Mouse (Mus musculus): ENCODE data around the gene Tns3.
"Not testable (repeated sequence)": the region's sequence is repeated elsewhere in the genome, so short reads cannot be mapped to it uniquely, and the experiment has no call there.

Gene Tns3

DNA sequence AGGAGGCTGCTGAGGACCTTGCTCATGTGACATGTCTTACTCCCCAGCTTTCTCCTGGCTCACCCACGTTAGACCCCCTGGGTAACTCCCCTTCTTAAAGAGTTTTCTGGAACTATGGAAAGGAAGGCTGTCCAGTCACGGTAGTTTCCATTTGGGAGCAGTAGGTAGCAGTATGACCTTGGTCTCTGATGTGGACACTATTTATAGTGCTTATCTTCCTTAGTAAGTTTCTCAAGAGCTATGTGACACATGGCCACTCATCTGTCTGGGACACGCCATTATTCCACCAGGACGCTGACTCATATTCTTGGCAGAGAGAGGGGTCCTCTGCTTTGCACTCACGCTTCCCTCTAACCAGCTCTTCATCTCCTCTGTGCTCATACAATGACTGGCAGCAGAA is 84.5 kb downstream of the Tns3 start:
- no peak for DNase-seq (ENCODE audit: low read depth, low spot score)

- DNase-seq (ENCODE audit: low read depth, low spot score), result no peak
Observed at GRCm38 (mm10) chr11:8575217-8576180, 88.8 kb downstream of the Tns3 start.

DNA sequence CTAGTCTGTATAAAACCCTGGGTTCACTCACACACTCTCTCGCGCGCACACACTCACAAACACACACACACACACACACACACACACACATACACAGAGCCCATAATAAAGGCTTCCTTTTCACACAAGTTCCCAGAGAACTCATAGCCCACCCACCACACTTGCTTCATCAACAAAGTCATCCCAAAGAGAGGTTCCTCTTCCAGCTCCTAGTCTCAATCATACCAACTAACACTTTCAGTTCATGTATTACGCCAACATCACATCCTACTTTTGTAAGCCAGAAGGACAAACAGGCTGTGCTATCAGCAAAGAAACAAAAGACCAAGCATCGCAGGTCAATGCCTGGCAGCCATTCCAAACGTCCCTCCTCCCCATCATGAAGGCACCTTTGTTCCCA is 89.8 kb downstream of the Tns3 start:
- no peak for DNase-seq (ENCODE audit: low read depth, low spot score)

DNA sequence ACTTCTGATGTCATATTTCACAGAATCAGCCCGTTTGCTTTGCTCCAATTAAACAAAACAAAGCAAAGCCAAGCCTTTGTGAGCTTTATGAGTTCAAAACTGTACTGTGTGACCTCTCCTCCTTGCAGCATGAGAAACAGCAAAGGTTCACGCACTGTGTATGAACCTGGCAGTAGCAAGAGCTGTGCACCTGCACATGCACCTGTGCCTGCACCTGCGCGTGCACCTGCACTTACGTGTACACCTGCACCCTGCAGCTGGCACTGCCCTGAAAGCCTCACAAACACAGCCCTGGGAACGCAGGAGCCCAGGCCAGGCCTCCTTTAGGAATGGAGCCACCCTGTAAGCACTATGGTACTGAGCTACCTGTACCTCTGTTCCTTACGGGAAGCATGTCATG is 91.6 kb downstream of the Tns3 start:
- no peak for DNase-seq (ENCODE audit: low read depth, low spot score)

DNA sequence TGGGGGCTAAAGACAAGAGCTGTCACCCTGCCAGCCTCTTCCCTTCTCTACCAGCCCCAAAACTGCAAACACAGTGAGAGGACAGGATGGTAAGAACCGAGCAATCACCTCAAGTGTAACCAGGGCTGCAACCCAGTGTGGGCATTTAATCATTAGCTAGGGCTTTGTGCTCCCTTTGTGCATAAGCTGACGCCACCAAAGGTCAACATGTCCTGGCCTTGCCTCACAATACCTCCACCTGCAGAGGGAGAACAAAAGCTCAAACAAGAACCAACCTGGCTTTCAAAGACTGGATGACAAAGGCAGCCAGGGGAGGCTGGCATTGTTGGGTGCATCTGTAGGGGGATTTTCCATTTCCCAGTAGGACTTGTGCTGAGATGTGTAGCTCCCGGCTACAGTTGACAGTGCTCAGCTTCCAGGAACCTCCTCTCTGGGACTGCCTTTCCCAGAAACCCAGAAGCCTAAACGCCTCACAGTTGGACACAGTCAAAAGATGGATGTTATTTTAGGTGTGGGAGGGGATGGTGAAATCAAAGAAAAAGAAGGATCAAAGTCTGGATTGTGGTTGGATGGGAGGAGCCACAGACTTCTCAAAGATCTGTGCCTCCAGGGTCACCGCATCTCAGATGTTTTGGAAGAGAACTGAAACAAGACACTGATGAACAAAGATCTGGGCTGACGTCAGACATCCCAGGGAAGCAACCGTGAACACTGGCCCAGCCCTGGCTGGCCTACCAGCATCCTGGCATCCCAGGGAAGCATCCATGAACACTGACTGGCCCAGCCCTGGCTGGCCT is 94.9 kb downstream of the Tns3 start:
- no peak for DNase-seq (ENCODE audit: low read depth, low spot score)

- no peak for DNase-seq (ENCODE audit: low read depth, low spot score)
Observed at GRCm38 (mm10) chr11:8568829-8569228, 95.5 kb downstream of the Tns3 start.

GRCm38 (mm10) chr11:8566250-8566853 is 98.0 kb downstream of the Tns3 start:
- no peak for DNase-seq (ENCODE audit: low read depth, low spot score)

GRCm38 (mm10) chr11:8558761-8559282 is 105.5 kb downstream of the Tns3 start:
- DNase-seq (ENCODE audit: low read depth, low spot score), result no peak

GRCm38 (mm10) chr11:8558258-8558657 is 106.1 kb downstream of the Tns3 start:
- DNase-seq (ENCODE audit: low read depth, low spot score), result no peak

DNA sequence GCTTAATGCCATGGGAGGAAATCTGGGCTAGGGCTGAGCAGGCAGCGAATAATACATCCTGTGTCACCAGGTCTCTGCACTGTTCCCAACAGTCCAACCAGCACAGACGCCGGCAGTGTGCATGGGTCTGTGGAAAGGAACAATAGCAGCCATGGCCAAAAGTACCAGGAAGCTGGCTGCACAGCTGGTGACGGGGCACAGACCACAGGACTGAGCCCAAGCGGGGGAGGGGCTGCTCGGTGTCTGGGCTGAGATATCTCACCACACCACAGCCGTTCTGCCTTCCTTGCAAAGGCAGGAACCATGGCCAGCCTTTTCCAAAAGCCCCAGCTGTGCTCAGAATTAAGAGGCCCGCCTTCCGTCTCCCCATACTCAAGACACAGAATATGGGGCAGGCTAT is 107.3 kb downstream of the Tns3 start:
- DNase-seq (ENCODE audit: low read depth, low spot score), result no peak

DNA sequence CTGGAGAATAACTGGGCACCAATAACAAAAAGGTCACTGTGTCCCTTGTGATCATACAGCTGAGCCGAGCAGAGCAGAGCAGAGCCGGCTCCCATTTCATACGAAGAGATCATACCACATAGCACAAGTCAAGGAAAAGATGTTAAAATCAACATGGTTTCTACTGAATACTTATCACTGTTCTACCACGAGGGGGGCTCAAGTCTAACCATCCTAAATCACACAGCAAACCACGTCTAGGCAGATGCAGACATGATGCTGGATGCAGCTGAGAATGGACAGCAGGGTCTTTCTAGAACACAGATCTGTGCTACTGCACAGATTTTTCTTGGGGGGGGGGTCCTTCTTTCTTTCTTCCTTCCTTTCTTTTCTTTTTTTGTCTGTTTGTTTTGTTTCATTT is 112.6 kb downstream of the Tns3 start:
- DNase-seq (ENCODE audit: low read depth, low spot score), result no peak

DNA sequence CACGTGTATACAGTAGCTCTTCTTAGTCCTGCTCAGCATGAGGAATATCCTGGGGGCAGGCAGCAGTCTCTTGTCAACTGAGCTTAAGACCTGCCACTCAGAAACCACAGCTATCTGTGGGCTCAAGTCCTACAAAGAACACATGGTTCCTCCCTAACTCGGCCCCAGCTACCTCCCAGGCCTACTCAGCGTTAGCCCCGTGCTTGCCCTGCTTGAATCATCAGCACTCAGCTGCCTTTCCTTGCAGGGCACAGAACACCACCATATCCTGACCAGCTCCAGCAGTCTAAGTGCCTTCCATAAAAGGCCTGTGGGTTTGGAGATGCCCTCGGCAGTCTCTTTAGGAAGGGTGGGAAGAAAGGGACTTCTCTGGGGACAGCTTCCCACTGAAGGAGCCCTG is 116.7 kb downstream of the Tns3 start:
- no peak for DNase-seq (ENCODE audit: low read depth, low spot score)

DNA sequence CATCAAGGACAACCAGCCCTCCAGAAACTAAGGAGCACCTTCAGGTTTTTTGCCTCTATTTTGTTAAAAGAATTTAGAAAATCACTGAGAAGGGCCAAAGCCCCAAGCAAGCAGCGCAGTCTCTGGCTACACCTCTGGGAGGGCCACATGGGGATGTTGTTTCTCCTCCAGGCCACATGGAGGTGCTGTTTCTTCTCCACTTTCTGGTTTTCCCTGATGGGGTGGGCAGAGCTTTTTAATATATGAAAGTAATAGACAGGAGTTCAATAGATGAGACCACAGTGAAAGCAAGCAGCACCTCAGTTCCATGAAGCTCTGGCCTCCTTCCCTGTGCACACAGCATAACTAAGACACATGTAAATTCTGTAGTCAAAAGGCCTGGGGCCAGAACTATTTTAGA is 118.5 kb downstream of the Tns3 start:
- no peak for DNase-seq (ENCODE audit: low read depth, low spot score)

DNA sequence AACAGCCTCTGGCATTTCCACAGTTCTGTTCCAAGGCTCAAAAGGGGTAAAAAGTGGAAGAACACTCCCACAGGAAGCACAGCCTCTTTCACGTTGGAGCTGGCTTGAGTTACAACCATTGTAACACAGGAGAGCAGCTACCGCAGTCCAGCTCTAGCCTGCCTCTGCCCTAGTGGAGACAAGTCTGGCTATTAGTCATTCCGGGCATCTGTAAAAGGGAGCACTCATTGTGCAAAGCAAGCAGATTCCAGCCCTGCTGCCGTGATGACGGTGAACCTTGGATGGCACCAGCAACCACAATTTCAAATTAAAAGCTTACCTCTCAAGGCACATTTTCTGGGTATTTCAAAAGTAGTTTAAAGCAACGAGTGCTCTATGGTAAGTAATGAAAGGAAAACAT is 120.0 kb downstream of the Tns3 start:
- no peak for DNase-seq (ENCODE audit: low read depth, low spot score)

DNA sequence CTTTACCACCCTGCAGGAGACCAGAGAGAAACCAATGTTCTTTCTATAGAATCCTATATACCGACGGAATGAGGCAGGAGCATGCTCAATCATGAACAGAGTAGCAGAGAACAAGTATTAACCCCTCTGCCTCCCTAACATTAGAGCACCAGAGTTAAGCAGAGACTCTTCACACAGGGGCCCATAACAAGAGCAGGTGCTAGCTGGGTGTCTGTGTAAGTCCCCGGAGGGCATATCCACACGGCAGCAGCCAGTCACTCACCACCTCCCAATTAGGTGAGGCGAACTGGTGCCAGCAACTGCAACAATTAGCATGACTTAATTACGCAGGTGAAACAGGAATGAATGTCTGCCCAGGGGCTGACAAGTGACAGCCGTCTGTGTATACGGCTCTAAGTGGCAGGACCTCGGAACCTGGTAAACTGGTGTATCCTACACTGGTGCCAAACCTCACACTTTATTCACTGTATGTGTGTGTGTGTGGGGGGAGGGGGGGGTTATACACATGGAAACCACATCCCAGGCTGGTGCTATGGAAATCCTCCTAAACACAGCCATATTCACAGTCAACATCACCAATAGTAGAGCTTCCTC is 123.0 kb downstream of the Tns3 start:
- DNase-seq (ENCODE audit: low read depth, low spot score), result no peak

DNA sequence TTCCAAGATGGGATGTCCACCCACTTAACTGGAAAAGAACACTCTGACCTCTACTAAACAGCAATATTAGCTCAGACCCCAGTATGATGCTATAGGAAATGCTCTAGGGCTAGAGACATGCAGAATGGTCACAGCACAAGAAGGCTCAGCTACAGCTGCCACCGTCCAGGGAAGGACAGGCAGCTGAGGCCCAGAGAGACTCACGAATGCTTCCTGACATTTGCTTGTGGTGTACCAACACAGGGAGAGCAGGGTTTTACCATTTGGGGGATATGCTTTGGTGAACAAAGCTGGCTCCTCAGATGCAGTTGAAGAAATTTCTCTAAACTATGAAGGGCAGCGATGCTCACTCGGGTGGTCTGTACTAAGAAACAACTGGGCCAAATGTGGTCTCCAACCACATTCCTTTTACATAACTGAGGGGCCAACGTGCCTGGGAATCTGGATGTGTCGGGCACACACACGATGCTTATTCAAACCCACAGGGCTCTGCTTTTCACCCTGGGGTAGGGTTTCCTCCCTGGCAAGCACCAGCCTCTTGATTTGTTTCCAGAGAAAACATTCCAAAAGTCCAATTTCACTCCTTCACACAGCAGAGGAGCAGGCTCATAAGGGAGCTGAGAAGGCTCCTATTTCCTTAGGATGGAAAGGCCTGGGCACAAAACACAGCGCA is 124.6 kb downstream of the Tns3 start:
- no peak for DNase-seq (ENCODE audit: low read depth, low spot score)

GRCm38 (mm10) chr11:8537013-8537614 is 127.2 kb downstream of the Tns3 start:
- DNase-seq (ENCODE audit: low read depth, low spot score), result no peak

- peak; percentile 49 for DNase-seq (ENCODE audit: low read depth, low spot score)
Observed at GRCm38 (mm10) chr11:8534893-8535292, 129.4 kb downstream of the Tns3 start.

DNA sequence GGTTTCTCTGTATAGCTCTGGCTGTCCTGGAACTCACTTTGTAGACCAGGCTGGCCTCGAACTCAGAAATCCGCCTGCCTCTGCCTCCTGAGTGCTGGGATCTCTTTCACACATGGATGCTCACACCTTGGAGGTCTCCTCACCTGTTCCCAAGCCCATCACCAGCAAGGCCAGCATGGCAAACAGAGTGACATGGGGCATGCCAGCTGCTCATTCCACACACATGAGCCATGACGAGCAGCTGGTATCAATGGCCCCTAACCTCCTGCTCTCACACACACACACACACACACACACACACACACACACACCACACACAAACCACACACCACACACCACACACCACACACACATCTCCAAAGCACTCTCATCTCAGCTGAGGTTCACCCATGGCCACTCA is 131.6 kb downstream of the Tns3 start:
- DNase-seq (ENCODE audit: low read depth, low spot score), result not testable (repeated sequence)

GRCm38 (mm10) chr11:8532112-8532747 is 132.1 kb downstream of the Tns3 start:
- DNase-seq (ENCODE audit: low read depth, low spot score), result no peak
